Mouse (Mus musculus): Measurements from ENCODE around the gene Chrm1. TPM values are rescaled to one million over a fixed set of nuclear protein-coding genes. Genes with fewer than 3 reads are reported as not detected.

Gene Chrm1
- 0.14 and 0.21 TPM in 2 replicates for polyA plus RNA-seq (2015; fragmentation: Nextera tagmentation; extraction: Ambion mirVana)

- DNase-seq (ENCODE audit: low spot score): no peak
- H3K9ac ChIP-seq (replicated peaks; ENCODE audit: low read depth): no peak within 1 kb of the TSS
- H3K27ac ChIP-seq (ENCODE audit: low read length): no peak within 1 kb of the TSS
- no peaks in the 10 kb centered on the region for H3K9me3 ChIP-seq (ENCODE audit: low read length)
- H3K27me3 ChIP-seq (replicated peaks; ENCODE audit: insufficient read depth, low read length): no peaks in the 10 kb centered on the region
- H3K4me1 ChIP-seq (ENCODE audit: insufficient read depth, low read depth, low read length): 0 out of 2 replicates have a peak, but pooled peaks cover 4% of the 10 kb centered on the region
- ATAC-seq: 0 out of 2 replicates have a peak, but pooled peaks have one; percentile 14
- TF ChIP-seq EP300 (IDR thresholded peaks at IDR 0.05) (no peak), CTCF (IDR thresholded peaks at IDR 0.05) (no peak)
- no peak within 1 kb of the TSS for H3K4me3 ChIP-seq (ENCODE audit: low read depth, low read length)
- H3K36me3 ChIP-seq (ENCODE audit: insufficient read depth, low read length): no peaks in the 10 kb centered on the region
- H3K4me2 ChIP-seq (replicated peaks; ENCODE audit: low read depth, low read length): peak within 1 kb of the TSS; percentile 87; the same call in 1 of the 2 replicates
- 54% methylated on average over 9 of the region's 9 CpGs for WGBS
Measured at GRCm38 (mm10) chr19:8663360-8663839, at the start of gene Chrm1. Chrm1 (plus strand) TSS chr19:8663789.

GRCm38 (mm10) chr19:8614343-8614742 lies 49.2 kb upstream of the Chrm1 start:
- ATAC-seq (no peak), DNase-seq (ENCODE audit: low spot score) (no peak)
- no peak overlapping the region for H3K9ac ChIP-seq (replicated peaks; ENCODE audit: low read depth)
- H3K4me2 ChIP-seq (replicated peaks; ENCODE audit: low read depth, low read length): no peak overlapping the region
- no peaks in the 10 kb centered on the region for H3K36me3 ChIP-seq (ENCODE audit: insufficient read depth, low read length)
- no peak overlapping the region for H3K4me3 ChIP-seq (ENCODE audit: low read depth, low read length)
- H3K9me3 ChIP-seq (ENCODE audit: low read length): no peaks in the 10 kb centered on the region
- TF ChIP-seq CTCF (IDR thresholded peaks at IDR 0.05) (no peak), EP300 (IDR thresholded peaks at IDR 0.05) (no peak)
- no peaks in the 10 kb centered on the region for H3K27me3 ChIP-seq (replicated peaks; ENCODE audit: insufficient read depth, low read length)
- WGBS: 24% methylated on average over 2 of the region's 2 CpGs
- H3K27ac ChIP-seq (ENCODE audit: low read length): no peak overlapping the region
- no peaks in the 10 kb centered on the region for H3K4me1 ChIP-seq (ENCODE audit: insufficient read depth, low read depth, low read length)

- Histone ChIP-seq H3K9me3 (ENCODE audit: low read length) (no peaks in the 10 kb centered on the region), H3K27ac (ENCODE audit: low read length) (no peak overlapping the region), H3K4me2 (replicated peaks; ENCODE audit: low read depth, low read length) (no peak overlapping the region), H3K4me1 (ENCODE audit: insufficient read depth, low read depth, low read length) (no peaks in the 10 kb centered on the region), H3K27me3 (replicated peaks; ENCODE audit: insufficient read depth, low read length) (no peaks in the 10 kb centered on the region), H3K9ac (replicated peaks; ENCODE audit: low read depth) (no peak overlapping the region), H3K36me3 (ENCODE audit: insufficient read depth, low read length) (no peaks in the 10 kb centered on the region), H3K4me3 (ENCODE audit: low read depth, low read length) (no peak overlapping the region)
- no peak for DNase-seq (ENCODE audit: low spot score)
- WGBS: 46% methylated on average over 4 of the region's 4 CpGs
- no peak for TF ChIP-seq EP300 (IDR thresholded peaks at IDR 0.05)
- TF ChIP-seq CTCF (IDR thresholded peaks at IDR 0.05): no peak
- ATAC-seq: no peak
Measured at GRCm38 (mm10) chr19:8616314-8616713, 47.3 kb upstream of the Chrm1 start.

- Histone ChIP-seq H3K36me3 (ENCODE audit: insufficient read depth, low read length) (no peaks in the 10 kb centered on the region), H3K4me1 (ENCODE audit: insufficient read depth, low read depth, low read length) (no peaks in the 10 kb centered on the region), H3K4me3 (ENCODE audit: low read depth, low read length) (no peak within 1 kb of the TSS), H3K27me3 (replicated peaks; ENCODE audit: insufficient read depth, low read length) (no peaks in the 10 kb centered on the region; the same call in 1 of the 2 replicates), H3K27ac (ENCODE audit: low read length) (no peak within 1 kb of the TSS), H3K9me3 (ENCODE audit: low read length) (no peaks in the 10 kb centered on the region), H3K4me2 (replicated peaks; ENCODE audit: low read depth, low read length) (no peak within 1 kb of the TSS), H3K9ac (replicated peaks; ENCODE audit: low read depth) (no peak within 1 kb of the TSS)
- no peak for DNase-seq (ENCODE audit: low spot score)
- no peak for TF ChIP-seq CTCF (IDR thresholded peaks at IDR 0.05)
- ATAC-seq: no peak
- 21% methylated on average over 7 of the region's 7 CpGs for WGBS
Measured at GRCm38 (mm10) chr19:8617904-8618303, 45.7 kb upstream of the Chrm1 start, which contains the start of gene Slc22a6. Slc22a6 (plus strand) TSS chr19:8618039.

GRCm38 (mm10) chr19:8621098-8621497 lies 42.5 kb upstream of the Chrm1 start:
- Histone ChIP-seq H3K9ac (replicated peaks; ENCODE audit: low read depth) (no peak overlapping the region), H3K9me3 (ENCODE audit: low read length) (no peaks in the 10 kb centered on the region), H3K4me2 (replicated peaks; ENCODE audit: low read depth, low read length) (no peak overlapping the region), H3K4me3 (ENCODE audit: low read depth, low read length) (no peak overlapping the region), H3K36me3 (ENCODE audit: insufficient read depth, low read length) (no peaks in the 10 kb centered on the region), H3K27me3 (replicated peaks; ENCODE audit: insufficient read depth, low read length) (no peaks in the 10 kb centered on the region; the same call in 1 of the 2 replicates), H3K4me1 (ENCODE audit: insufficient read depth, low read depth, low read length) (no peaks in the 10 kb centered on the region), H3K27ac (ENCODE audit: low read length) (no peak overlapping the region)
- 89% methylated on average over 7 of the region's 7 CpGs for WGBS
- ATAC-seq (no peak), DNase-seq (ENCODE audit: low spot score) (no peak)
- TF ChIP-seq EP300 (IDR thresholded peaks at IDR 0.05): no peak
- no peak for TF ChIP-seq CTCF (IDR thresholded peaks at IDR 0.05)

GRCm38 (mm10) chr19:8630249-8630648 lies 33.3 kb upstream of the Chrm1 start:
- H3K36me3 ChIP-seq (ENCODE audit: insufficient read depth, low read length): no peaks in the 10 kb centered on the region
- no peak overlapping the region for H3K4me2 ChIP-seq (replicated peaks; ENCODE audit: low read depth, low read length)
- no peak for TF ChIP-seq CTCF (IDR thresholded peaks at IDR 0.05)
- no peak for TF ChIP-seq EP300 (IDR thresholded peaks at IDR 0.05)
- DNase-seq (ENCODE audit: low spot score) (no peak), ATAC-seq (no peak)
- H3K9me3 ChIP-seq (ENCODE audit: low read length): no peaks in the 10 kb centered on the region
- no peaks in the 10 kb centered on the region for H3K27me3 ChIP-seq (replicated peaks; ENCODE audit: insufficient read depth, low read length)
- H3K9ac ChIP-seq (replicated peaks; ENCODE audit: low read depth): no peak overlapping the region
- H3K27ac ChIP-seq (ENCODE audit: low read length): no peak overlapping the region
- H3K4me3 ChIP-seq (ENCODE audit: low read depth, low read length): no peak overlapping the region
- WGBS: 60% methylated on average over 2 of the region's 2 CpGs
- H3K4me1 ChIP-seq (ENCODE audit: insufficient read depth, low read depth, low read length): no peaks in the 10 kb centered on the region

- Histone ChIP-seq H3K27ac (ENCODE audit: low read length) (no peak overlapping the region), H3K9me3 (ENCODE audit: low read length) (no peaks in the 10 kb centered on the region), H3K4me2 (replicated peaks; ENCODE audit: low read depth, low read length) (no peak overlapping the region), H3K9ac (replicated peaks; ENCODE audit: low read depth) (no peak overlapping the region), H3K27me3 (replicated peaks; ENCODE audit: insufficient read depth, low read length) (no peaks in the 10 kb centered on the region), H3K4me3 (ENCODE audit: low read depth, low read length) (no peak overlapping the region), H3K36me3 (ENCODE audit: insufficient read depth, low read length) (no peaks in the 10 kb centered on the region), H3K4me1 (ENCODE audit: insufficient read depth, low read depth, low read length) (no peaks in the 10 kb centered on the region)
- WGBS: 60% methylated on average over 6 of the region's 6 CpGs
- DNase-seq (ENCODE audit: low spot score): no peak
- TF ChIP-seq EP300 (IDR thresholded peaks at IDR 0.05): no peak
- TF ChIP-seq CTCF (IDR thresholded peaks at IDR 0.05): no peak
- no peak for ATAC-seq
Measured at GRCm38 (mm10) chr19:8630826-8631225, 32.8 kb upstream of the Chrm1 start.

Measured in lung, postnatal 0 days (tissue).